Comparison of ENCODE assay signal across 8 mouse cellular contexts in the genomic region with DNA sequence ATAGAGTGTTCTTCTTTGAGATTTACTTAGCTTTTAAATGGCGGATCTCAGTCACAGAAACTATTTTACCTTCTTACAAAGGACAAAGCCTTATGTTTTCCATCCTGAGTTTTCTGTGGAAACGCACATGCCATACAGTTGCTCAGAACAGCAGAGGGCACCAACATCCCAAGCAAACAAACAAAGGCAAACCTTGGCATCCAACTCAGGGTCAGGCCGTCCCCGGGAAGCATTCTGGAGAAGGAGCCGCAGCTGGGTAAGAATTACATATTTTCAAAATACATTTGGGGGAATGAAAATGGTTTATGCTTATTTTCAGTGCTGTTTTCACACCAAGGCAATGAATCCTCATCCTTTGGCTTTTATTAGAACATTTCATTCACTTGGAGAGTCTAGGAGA.
DNase-seq lines count a peak whose midpoint lies in the region; ATAC-seq lines count a peak whose summit lies in the region.

No protein-coding gene starts in this region.

- H3K9me3 ChIP-seq in liver, embryonic 11.5 days (ENCODE audit: control insufficient read depth, low read length) = no peaks in the 10 kb centered on the region

- intact Hi-C loops in gastrocnemius, postnatal 14 days (cut with DNase I; ENCODE audit: low total_unique reads) = loop anchor here (5.0 to 10.0 kb wide), 2 partner anchors 275 to 567 kb away; partner anchors contain the start of gene Fbxl7

- H3K27me3 ChIP-seq in liver, embryonic 11.5 days (replicated peaks; ENCODE audit: control insufficient read depth, insufficient read depth, low read length) = no peaks in the 10 kb centered on the region

- H3K4me3 ChIP-seq in liver, embryonic 11.5 days (ENCODE audit: low read depth, low read length) = no peak overlapping the region

- H3K4me2 ChIP-seq in liver, embryonic 11.5 days = no peak overlapping the region

- H3K36me3 ChIP-seq in liver, embryonic 11.5 days (ENCODE audit: control insufficient read depth, insufficient read depth, low read length) = no peaks in the 10 kb centered on the region

- ATAC-seq in liver, embryonic 11.5 days (replicated peaks; ENCODE audit: low FRiP score) = no peak

- DNase-seq in liver = peak; percentile 14
- no peak for DNase-seq in liver, embryonic 11.5 days (ENCODE audit: low spot score)
- peak; percentile 32 to 57 for DNase-seq in cerebellum, postnatal 25 days
- DNase-seq in gastrocnemius, postnatal 14 days = peak; percentile 48
- DNase-seq in kidney, postnatal 4 days = peak; percentile 69 to 75
- peak; percentile 60 for DNase-seq in lung, postnatal 25 days (ENCODE audit: low spot score)
- DNase-seq in right cerebral cortex, postnatal 25 days = peak; percentile 19
- DNase-seq in adipocyte (ENCODE audit: low spot score) = no peak

- H3K27ac ChIP-seq in liver, embryonic 11.5 days (ENCODE audit: low read depth, low read length) = no peak overlapping the region

- WGBS in liver, embryonic 11.5 days = 61% methylated on average over 5 of the region's 5 CpGs

- no peaks in the 10 kb centered on the region for H3K4me1 ChIP-seq in liver, embryonic 11.5 days (replicated peaks; ENCODE audit: control insufficient read depth, insufficient read depth, low read length)

- no peak overlapping the region for H3K9ac ChIP-seq in liver, embryonic 11.5 days (ENCODE audit: low read depth, low read length)

Comparison
In these comparisons a context has a peak if more than half of its experiments do, and no peak if none do; other contexts are left out.
1. DNase-seq: peak in liver (single experiment), cerebellum, postnatal 25 days (2 of 2), gastrocnemius, postnatal 14 days (single experiment), kidney, postnatal 4 days (2 of 2), lung, postnatal 25 days (single experiment) and right cerebral cortex, postnatal 25 days (single experiment); none in liver, embryonic 11.5 days (single experiment) and adipocyte (single experiment).